Mouse (Mus musculus): ENCODE data around the gene Zfp322a. TPM values are rescaled to one million over a fixed set of nuclear protein-coding genes. Genes with fewer than 3 reads are reported as not detected.
"Not testable (repeated sequence)": the region's sequence is repeated elsewhere in the genome, so short reads cannot be mapped to it uniquely, and the experiment has no call there.

Zfp322a gene
- polyA plus RNA-seq, 1 experiment: 14.8 TPM

DNA sequence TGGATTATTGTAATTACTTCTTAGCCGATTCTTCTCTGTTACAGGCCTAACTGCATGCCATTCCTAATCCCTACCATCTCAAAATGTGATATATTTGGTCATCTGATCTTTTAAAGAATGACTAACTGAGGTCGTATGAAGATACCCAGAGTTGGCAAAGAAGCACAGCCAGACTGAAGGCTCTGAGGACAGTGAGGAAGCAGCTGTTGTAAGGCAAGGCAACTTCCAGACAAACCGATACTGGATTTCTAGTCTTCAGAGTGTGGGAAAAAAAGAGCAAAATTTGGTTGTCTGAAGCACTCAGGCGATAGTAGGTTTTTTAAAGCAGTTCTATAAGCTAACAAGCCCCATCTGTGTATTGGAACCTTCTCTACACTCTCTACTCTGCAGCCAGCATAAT, 7.5 kb downstream of the Zfp322a start:
- TF ChIP-seq POLR2A (IDR thresholded peaks at IDR 0.05; ENCODE audit: extremely low read depth, insufficient read depth, low read length) (no peak), CTCF (IDR thresholded peaks at IDR 0.05; ENCODE audit: extremely low read depth, insufficient read depth, low read length) (no peak)

DNA sequence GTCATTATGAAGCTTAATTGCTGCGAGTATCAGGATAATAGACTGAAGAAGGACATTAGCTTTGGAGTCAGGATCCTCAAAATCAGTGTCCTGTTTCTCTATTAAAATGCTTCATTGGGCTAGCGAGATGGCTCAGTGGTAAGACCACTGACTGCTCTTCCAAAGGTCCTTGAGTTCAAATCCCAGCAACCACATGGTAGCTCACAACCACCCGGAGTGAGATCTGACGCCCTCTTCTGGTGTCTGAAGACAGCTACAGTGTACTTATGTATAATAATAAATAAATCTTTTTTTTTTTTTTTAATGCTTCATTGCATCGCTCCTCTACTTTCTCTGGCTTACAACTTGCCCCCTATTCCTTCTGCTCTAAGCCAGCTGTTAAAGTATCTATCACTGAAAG, 14.5 kb downstream of the Zfp322a start:
- not testable (repeated sequence) for H3K27ac ChIP-seq (ENCODE audit: insufficient read depth, low read length); H3K4me1 ChIP-seq (ENCODE audit: control insufficient read depth, insufficient read depth, low read length); H3K4me3 ChIP-seq (ENCODE audit: insufficient read depth, low read length)

More for the DNA sequence above, 7.5 kb downstream of the Zfp322a start:
- no peaks in the 10 kb centered on the region for H3K4me1 ChIP-seq (ENCODE audit: control insufficient read depth, insufficient read depth, low read length)
- H3K27ac ChIP-seq (ENCODE audit: insufficient read depth, low read length): no peak overlapping the region
- H3K4me3 ChIP-seq (ENCODE audit: insufficient read depth, low read length): no peak overlapping the region

DNA sequence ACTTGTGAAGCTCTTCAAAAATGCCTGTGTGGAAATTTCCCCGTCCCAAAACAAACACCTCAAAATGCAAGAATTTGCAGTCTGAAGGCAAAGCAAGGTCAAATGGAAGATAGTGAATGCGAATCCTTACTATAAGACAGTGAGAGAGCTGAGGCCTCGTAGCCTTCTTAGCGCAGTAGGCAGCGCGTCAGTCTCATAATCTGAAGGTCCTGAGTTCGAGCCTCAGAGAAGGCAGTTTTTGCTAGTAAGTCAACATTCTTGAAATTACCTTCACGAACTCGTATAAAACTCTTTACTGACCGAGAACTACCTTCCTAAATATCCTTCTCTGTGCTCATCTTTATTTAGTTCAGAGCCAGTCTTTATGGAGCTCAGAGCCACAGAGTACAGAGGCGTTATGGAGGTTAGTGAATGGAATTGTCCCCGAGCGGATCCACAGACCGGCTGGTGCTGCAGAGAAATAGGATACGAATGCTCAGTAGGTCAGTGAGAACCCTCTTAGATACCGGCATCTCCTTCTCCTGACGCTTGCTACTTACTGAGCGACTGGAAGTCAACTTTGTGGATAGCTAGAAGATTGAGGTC, 51.6 kb downstream of the Zfp322a start:
- TF ChIP-seq POLR2A (IDR thresholded peaks at IDR 0.05; ENCODE audit: extremely low read depth, insufficient read depth, low read length): no peak
- no peak for TF ChIP-seq CTCF (IDR thresholded peaks at IDR 0.05; ENCODE audit: extremely low read depth, insufficient read depth, low read length)
- no peak overlapping the region for H3K27ac ChIP-seq (ENCODE audit: insufficient read depth, low read length)
- H3K4me1 ChIP-seq (ENCODE audit: control insufficient read depth, insufficient read depth, low read length): no peaks in the 10 kb centered on the region
- no peak overlapping the region for H3K4me3 ChIP-seq (ENCODE audit: insufficient read depth, low read length)

DNA sequence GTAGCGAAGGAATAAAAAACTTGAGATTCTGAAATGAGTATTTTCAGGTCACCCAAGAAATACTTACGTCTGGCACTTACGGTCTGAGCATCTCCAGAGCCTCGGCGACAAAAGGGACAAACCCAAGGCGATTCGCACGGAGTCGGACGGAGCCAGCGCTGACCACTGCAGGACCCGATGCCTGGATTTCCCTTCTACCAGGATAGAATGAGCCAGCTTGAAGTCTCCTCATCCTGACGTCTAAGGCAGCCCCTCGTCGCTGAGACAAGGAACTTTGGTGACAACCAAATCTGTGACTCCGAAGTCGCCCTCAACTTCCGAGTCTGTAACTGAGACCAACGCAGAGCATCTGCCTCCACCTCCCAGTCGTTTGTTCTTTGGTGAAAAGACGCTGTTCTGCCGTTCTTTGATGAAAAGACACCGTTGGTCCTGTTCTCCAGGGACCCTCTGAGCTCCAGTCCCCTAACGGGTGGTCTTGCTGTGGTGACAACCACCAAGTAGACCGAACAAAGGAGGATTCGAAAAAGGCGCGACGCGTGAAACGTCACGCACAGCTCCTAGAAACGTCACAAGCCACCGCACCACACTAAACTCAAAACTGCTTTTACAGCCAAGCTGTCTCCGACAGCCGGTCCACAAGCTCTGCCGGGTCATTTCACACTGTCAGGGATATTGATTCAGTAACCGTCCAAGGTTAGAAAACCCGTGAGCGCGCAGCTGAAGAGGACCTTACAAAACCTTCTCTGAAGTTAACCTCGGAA, 55.9 kb downstream of the Zfp322a start:
- TF ChIP-seq CTCF (IDR thresholded peaks at IDR 0.05; ENCODE audit: extremely low read depth, insufficient read depth, low read length): no peak
- no peak for TF ChIP-seq POLR2A (IDR thresholded peaks at IDR 0.05; ENCODE audit: extremely low read depth, insufficient read depth, low read length)
- Histone ChIP-seq H3K27ac (ENCODE audit: insufficient read depth, low read length) (no peak overlapping the region), H3K4me3 (ENCODE audit: insufficient read depth, low read length) (peak overlapping the region; percentile 41), H3K4me1 (ENCODE audit: control insufficient read depth, insufficient read depth, low read length) (no peaks in the 10 kb centered on the region)

DNA sequence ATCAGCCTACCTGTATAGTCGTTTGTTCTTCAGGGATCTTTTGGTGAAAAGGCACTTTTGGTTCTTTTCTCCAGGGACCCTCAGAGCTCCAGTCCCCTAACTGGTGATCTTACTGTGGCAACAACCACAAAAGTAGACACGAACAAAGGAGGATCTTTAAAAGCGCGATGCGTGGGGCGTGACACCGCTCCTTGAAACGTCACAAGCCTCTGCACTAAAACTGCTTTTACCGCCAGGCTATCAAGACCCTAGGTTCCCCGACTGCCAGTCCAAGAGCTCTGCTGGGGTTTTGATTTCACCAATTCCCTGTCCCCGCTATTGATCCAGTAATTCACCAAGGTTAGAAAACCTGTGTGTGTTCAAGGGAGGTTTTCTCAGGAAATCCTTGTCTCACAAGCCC, 59.0 kb downstream of the Zfp322a start:
- H3K4me3 ChIP-seq (ENCODE audit: insufficient read depth, low read length): peak overlapping the region; percentile 33; the same call in 1 of the 2 replicates

DNA sequence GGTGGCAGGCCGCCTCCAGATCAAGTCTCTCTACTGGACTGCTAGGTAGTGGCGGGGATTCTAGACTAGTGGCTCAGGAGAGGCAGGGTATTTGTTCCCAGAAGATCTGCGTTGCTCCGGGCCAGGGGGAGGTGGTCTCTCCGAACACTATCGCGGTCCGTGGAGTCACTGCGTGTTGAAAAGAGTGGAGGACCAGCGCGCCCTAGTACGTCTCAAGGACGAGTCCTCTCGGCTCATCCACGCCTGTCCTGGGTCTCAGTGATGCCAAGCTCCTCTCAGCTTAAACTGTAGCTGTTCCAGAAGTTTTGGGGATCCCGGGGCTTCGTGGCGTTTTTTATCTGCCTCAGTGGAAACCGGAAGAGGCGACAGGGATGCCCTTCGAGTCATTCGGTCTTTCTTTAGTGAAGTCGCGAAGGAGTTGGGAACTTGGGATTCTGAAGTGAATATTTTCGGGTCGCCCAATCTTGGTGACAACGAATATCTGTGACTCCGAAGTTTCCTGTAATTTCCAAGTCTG, 59.5 kb downstream of the Zfp322a start:
- TF ChIP-seq POLR2A (IDR thresholded peaks at IDR 0.05; ENCODE audit: extremely low read depth, insufficient read depth, low read length) (no peak), CTCF (IDR thresholded peaks at IDR 0.05; ENCODE audit: extremely low read depth, insufficient read depth, low read length) (no peak)
- Histone ChIP-seq H3K4me1 (ENCODE audit: control insufficient read depth, insufficient read depth, low read length) (no peaks in the 10 kb centered on the region), H3K4me3 (ENCODE audit: insufficient read depth, low read length) (peak overlapping the region; percentile 33), H3K27ac (ENCODE audit: insufficient read depth, low read length) (no peak overlapping the region)

More for the DNA sequence above, 59.0 kb downstream of the Zfp322a start:
- Histone ChIP-seq H3K4me1 (ENCODE audit: control insufficient read depth, insufficient read depth, low read length) (no peaks in the 10 kb centered on the region), H3K27ac (ENCODE audit: insufficient read depth, low read length) (no peak overlapping the region)
- no peak for TF ChIP-seq POLR2A (IDR thresholded peaks at IDR 0.05; ENCODE audit: extremely low read depth, insufficient read depth, low read length)
- TF ChIP-seq CTCF (IDR thresholded peaks at IDR 0.05; ENCODE audit: extremely low read depth, insufficient read depth, low read length): no peak

DNA sequence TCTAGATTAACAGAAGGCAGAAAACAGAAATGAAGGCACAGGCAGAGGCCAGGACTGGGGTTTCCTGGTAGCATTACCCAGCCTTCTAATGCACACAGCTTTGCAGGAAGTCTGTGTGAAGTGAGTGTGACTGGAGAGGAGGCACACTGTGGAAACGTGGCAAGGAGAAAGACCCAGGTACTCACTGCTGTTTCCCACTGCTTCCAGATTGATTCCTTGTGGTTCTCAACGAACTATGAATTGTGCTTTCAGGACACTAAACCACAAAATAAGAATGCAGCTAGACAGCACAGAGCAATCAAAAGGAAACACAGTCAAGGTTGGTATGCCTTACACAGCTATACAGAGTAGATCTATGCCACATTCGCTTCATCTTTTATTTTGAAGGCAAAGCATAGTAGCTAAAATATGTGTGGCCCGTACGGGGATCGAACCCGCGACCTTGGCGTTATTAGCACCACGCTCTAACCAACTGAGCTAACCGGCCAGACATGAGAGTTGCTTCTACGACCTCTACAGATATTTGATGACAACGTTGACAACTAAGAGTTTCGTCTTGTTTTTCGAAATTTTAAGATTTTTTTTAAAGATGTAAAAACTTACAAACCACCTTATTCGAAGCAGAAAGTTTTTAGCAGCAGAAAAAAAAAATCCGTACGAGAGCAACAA, 60.2 kb downstream of the Zfp322a start:
- not testable (repeated sequence) for H3K4me1 ChIP-seq (ENCODE audit: control insufficient read depth, insufficient read depth, low read length); H3K27ac ChIP-seq (ENCODE audit: insufficient read depth, low read length)
- H3K4me3 ChIP-seq (ENCODE audit: insufficient read depth, low read length): peak overlapping the region; percentile 33; the same call in 1 of the 2 replicates

DNA sequence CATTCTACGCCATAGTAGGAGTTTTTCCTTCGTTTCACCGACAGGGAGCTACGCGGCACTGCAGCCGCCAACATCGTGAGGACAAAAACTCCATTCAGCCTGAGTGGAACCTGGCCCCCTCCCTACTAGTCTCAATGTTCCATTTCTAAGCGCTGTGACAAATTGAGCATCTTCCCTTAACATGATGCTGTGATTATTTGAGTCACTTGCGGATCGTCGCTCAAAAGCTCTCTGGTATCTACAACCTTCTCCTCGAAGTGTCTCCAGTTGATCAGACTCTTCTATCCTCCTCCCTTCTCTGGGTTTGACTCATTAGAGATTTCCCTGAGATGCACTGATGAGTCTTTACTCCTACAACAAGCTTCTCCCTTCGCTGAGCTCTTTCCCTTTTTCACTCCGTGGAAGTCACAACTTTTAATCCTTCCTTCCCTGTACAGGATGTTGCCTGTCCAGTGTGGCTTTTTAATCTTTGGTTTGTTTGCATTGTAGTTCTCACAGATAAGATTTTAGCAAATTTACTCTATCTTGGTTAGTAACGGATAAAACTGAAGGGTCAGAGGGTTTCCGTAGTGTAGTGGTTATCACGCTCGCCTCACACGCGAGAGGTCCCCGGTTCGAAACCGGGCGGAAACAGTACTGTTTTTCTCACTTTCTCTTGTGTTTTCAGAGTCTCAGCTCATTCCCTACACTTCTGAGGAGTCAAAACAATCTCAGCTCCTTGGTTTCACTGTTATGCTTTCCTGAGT, 61.8 kb downstream of the Zfp322a start:
- peak overlapping the region; percentile 16 for H3K4me3 ChIP-seq (ENCODE audit: insufficient read depth, low read length)

DNA sequence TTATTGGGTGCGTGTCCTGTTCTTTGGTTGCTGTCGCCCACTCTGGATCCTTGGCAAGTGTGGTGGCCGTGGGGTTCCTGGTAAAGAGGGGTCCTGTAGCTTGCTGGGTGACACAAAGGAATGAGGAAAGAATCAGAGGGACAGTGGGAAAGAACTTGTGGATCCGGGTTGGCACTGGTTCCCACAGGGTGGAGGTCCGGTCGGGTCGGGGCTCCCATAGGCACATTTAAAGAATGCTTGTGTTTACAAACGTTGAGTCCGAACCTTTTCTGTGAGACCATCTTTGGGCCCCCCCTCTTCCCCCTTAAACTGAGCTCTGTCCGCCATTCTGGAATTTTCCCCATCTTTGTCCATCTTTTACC, 62.3 kb downstream of the Zfp322a start:
- Histone ChIP-seq H3K4me1 (ENCODE audit: control insufficient read depth, insufficient read depth, low read length) (no peaks in the 10 kb centered on the region), H3K27ac (ENCODE audit: insufficient read depth, low read length) (no peak overlapping the region), H3K4me3 (ENCODE audit: insufficient read depth, low read length) (peak overlapping the region; percentile 16; the same call in 1 of the 2 replicates)
- TF ChIP-seq POLR2A (IDR thresholded peaks at IDR 0.05; ENCODE audit: extremely low read depth, insufficient read depth, low read length) (no peak), CTCF (IDR thresholded peaks at IDR 0.05; ENCODE audit: extremely low read depth, insufficient read depth, low read length) (no peak)

More for the DNA sequence above, 61.8 kb downstream of the Zfp322a start:
- no peak overlapping the region for H3K27ac ChIP-seq (ENCODE audit: insufficient read depth, low read length)
- H3K4me1 ChIP-seq (ENCODE audit: control insufficient read depth, insufficient read depth, low read length): no peaks in the 10 kb centered on the region
- TF ChIP-seq CTCF (IDR thresholded peaks at IDR 0.05; ENCODE audit: extremely low read depth, insufficient read depth, low read length) (no peak), POLR2A (IDR thresholded peaks at IDR 0.05; ENCODE audit: extremely low read depth, insufficient read depth, low read length) (no peak)

Other genes with a start within 250 kb of the Zfp322a start
- not detected in 2 replicates for gene Vmn1r218, start 236.1 kb downstream of the Zfp322a start, polyA plus RNA-seq (2012; rRNA removed)
- not detected in 2 replicates for gene Vmn1r219, start 209.9 kb downstream of the Zfp322a start, polyA plus RNA-seq (2012; rRNA removed)
- not detected in 2 replicates for gene Vmn1r220, start 181.2 kb downstream of the Zfp322a start, polyA plus RNA-seq (2012; rRNA removed)
- gene Vmn1r221, start 155.1 kb downstream of the Zfp322a start, polyA plus RNA-seq (2012; rRNA removed): not detected in 2 replicates
- gene Vmn1r222, start 133.3 kb downstream of the Zfp322a start, polyA plus RNA-seq (2012; rRNA removed): not detected in 2 replicates
- not detected in 2 replicates for gene Vmn1r223, start 122.1 kb downstream of the Zfp322a start, polyA plus RNA-seq (2012; rRNA removed)
- 7.8 and 8.3 TPM in 2 replicates for gene Abt1, start 54.7 kb upstream of the Zfp322a start, polyA plus RNA-seq (2012; rRNA removed)
- gene Btn1a1, start 96.7 kb upstream of the Zfp322a start, polyA plus RNA-seq (2012; rRNA removed): 0.04 and 0.06 TPM in 2 replicates
- 0.69 and 0.95 TPM in 2 replicates for gene Btn2a2, start 119.6 kb upstream of the Zfp322a start, polyA plus RNA-seq (2012; rRNA removed)
- 20.7 and 34.8 TPM in 2 replicates for gene Hist1h4h, start 161.8 kb upstream of the Zfp322a start, polyA plus RNA-seq (2012; rRNA removed)
- gene Hist1h2af, start 164.7 kb upstream of the Zfp322a start, polyA plus RNA-seq (2012; rRNA removed): 6.4 and 14.2 TPM in 2 replicates
- 0.74 and 0.92 TPM in 2 replicates for gene Hist1h3g, start 166.2 kb upstream of the Zfp322a start, polyA plus RNA-seq (2012; rRNA removed)
- 0.29 and 0.38 TPM in 2 replicates for gene Hist1h2bh, start 174.2 kb upstream of the Zfp322a start, polyA plus RNA-seq (2012; rRNA removed)
- 0.73 TPM in 1 of 2 replicates, not detected in the other for gene Hist1h3f, start 174.8 kb upstream of the Zfp322a start, polyA plus RNA-seq (2012; rRNA removed)
- 4.5 and 13.1 TPM in 2 replicates for gene Hist1h4f, start 182.4 kb upstream of the Zfp322a start, polyA plus RNA-seq (2012; rRNA removed)
- gene Hist1h1d, start 184.1 kb upstream of the Zfp322a start, polyA plus RNA-seq (2012; rRNA removed): 0.04 and 0.08 TPM in 2 replicates
- 1.2 and 2.9 TPM in 2 replicates for gene Hist1h3e, start 193.2 kb upstream of the Zfp322a start, polyA plus RNA-seq (2012; rRNA removed)
- gene Hist1h2ae, start 202.0 kb upstream of the Zfp322a start, polyA plus RNA-seq (2012; rRNA removed): 0.50 and 1.1 TPM in 2 replicates
- gene Hist1h2bg, start 202.2 kb upstream of the Zfp322a start, polyA plus RNA-seq (2012; rRNA removed): 7.8 and 11.4 TPM in 2 replicates
- 0.67 TPM in 1 of 2 replicates, not detected in the other for gene Hist1h2bf, start 205.0 kb upstream of the Zfp322a start, polyA plus RNA-seq (2012; rRNA removed)
- 0.32 and 0.92 TPM in 2 replicates for gene Hist1h2ad, start 205.2 kb upstream of the Zfp322a start, polyA plus RNA-seq (2012; rRNA removed)
- 2.6 and 3.0 TPM in 2 replicates for gene Hist1h3d, start 206.6 kb upstream of the Zfp322a start, polyA plus RNA-seq (2012; rRNA removed)
- 4.4 and 8.9 TPM in 2 replicates for gene Hist1h4d, start 212.4 kb upstream of the Zfp322a start, polyA plus RNA-seq (2012; rRNA removed)